Comparison of ENCODE assay signal across 16 mouse cellular contexts in the genomic region with DNA sequence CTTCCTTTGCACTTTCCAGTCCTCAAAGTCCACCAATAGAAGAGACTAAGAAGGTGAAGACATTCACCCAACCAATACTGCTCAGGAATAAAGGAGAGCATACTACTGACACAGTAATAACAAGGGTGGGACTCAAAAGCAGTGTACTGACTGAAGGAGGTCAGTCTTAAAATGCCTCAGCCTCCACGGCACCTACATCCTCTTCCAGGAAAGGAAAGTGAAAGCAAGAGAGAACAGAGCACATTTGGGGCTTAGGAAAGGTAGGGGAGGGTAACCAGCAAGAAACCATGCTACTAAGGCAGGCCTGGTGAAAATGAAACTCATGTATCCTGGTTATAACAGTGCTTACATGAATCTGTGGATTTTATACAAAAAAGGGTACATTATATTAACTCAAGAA. TPM values are rescaled to one million over a fixed set of nuclear protein-coding genes. Genes with fewer than 3 reads are reported as not detected.
DNase-seq lines count a peak whose midpoint lies in the region; ATAC-seq lines count a peak whose summit lies in the region.
"Had no signal": no experiment of that assay in that cellular context is flagged by ENCODE, and none has a peak within 500 bp of the region (broad histone marks: within the 10 kb centered on the region; RNA-seq: fewer than 3 reads in every experiment).

No protein-coding gene starts in this region.

- H3K4me3 ChIP-seq in liver, embryonic 15.5 days (replicated peaks), result no peak overlapping the region
- H3K4me3 ChIP-seq: gastrocnemius, adult 2 months; hindbrain, embryonic 10.5 days; layer of hippocampus, adult 2 months; lung, embryonic 15.5 days had no signal

- H3K27ac ChIP-seq in liver, embryonic 15.5 days (replicated peaks), result no peak overlapping the region
- H3K27ac ChIP-seq: gastrocnemius, adult 2 months; hindbrain, embryonic 10.5 days; layer of hippocampus, adult 2 months; lung, embryonic 15.5 days had no signal

- no peaks in the 10 kb centered on the region for H3K36me3 ChIP-seq in liver, embryonic 15.5 days (replicated peaks)
- H3K36me3 ChIP-seq: hindbrain, embryonic 10.5 days; lung, embryonic 15.5 days had no signal

- H3K9me3 ChIP-seq in liver, embryonic 15.5 days (replicated peaks), result no peaks in the 10 kb centered on the region
- H3K9me3 ChIP-seq: hindbrain, embryonic 10.5 days; lung, embryonic 15.5 days had no signal

- H3K4me1 ChIP-seq in liver, embryonic 15.5 days (replicated peaks), result peaks cover 45% of the 10 kb centered on the region
- H3K4me1 ChIP-seq: hindbrain, embryonic 10.5 days; lung, embryonic 15.5 days had no signal

- peak overlapping the region; percentile 41; the same call in 1 of the 2 replicates for H3K4me2 ChIP-seq in liver, embryonic 15.5 days
- H3K4me2 ChIP-seq: lung, embryonic 15.5 days had no signal

- ATAC-seq in liver, embryonic 15.5 days (ENCODE audit: insufficient read depth), result no peak
- no peak for ATAC-seq in frontal cortex, adult (ENCODE audit: low TSS enrichment)
- ATAC-seq: midbrain, embryonic 16.5 days; Patski had no signal

- peak; percentile 9 for DNase-seq in thymus, postnatal 14 days
- no peak for DNase-seq in thymus, postnatal 36 days
- DNase-seq in NIH3T3 (ENCODE audit: low read depth), result peak; percentile 45
- no peak for DNase-seq in gastrocnemius, adult 18-20 months (ENCODE audit: low spot score)
- DNase-seq in left cerebral cortex, adult 18-20 months (ENCODE audit: low spot score in 2 of 2), result no peak
- DNase-seq: adrenal gland, postnatal 10 days; embryo, embryonic 11 days; gastrocnemius, adult 2 months; kidney, adult 11 months had no signal

- H3K27me3 ChIP-seq in liver, embryonic 15.5 days, result no peaks in the 10 kb centered on the region
- H3K27me3 ChIP-seq: lung, embryonic 15.5 days had no signal

- WGBS in liver, embryonic 15.5 days (ENCODE audit: insufficient replicate concordance), result 20% methylated on average over 1 of the region's 1 CpGs

- H3K9ac ChIP-seq in liver, embryonic 15.5 days, result no peak overlapping the region
- H3K9ac ChIP-seq: lung, embryonic 15.5 days had no signal

RNA-seq across cellular contexts. Expression of a gene that starts 2.0 kb away (rescaled TPM):
- polyA plus RNA-seq in liver, embryonic 15.5 days (2015; fragmentation: Nextera tagmentation; extraction: Ambion mirVana), result 11.9 and 14.8 TPM in 2 replicates
- total RNA-seq in gastrocnemius, adult 18-20 months (2021), result 1 to 10 TPM; 5.7 to 6.1 TPM
- total RNA-seq in left cerebral cortex, adult 18-20 months (2021), result 10 to 100 TPM; 77.0 to 91.0 TPM

Comparison
In these comparisons a context has a peak if more than half of its experiments do, and no peak if none do; other contexts are left out.
1. DNase-seq: peak in thymus, postnatal 14 days (single experiment) and NIH3T3 (single experiment); none in thymus, postnatal 36 days (0 of 2), gastrocnemius, adult 18-20 months (single experiment) and left cerebral cortex, adult 18-20 months (0 of 2).
2. RNA of a gene that starts 2.0 kb away (total RNA-seq): 77.0 to 91.0 TPM in left cerebral cortex, adult 18-20 months; 5.7 to 6.1 TPM in gastrocnemius, adult 18-20 months; every median in the first group is over 10 times any median in the second.